Mouse (Mus musculus): ENCODE results near the gene Gm17455. TPM values are rescaled to one million over a fixed set of nuclear protein-coding genes. Genes with fewer than 3 reads are reported as not detected.

Gm17455 gene
- polyA plus RNA-seq, 1 experiment from 2014 or later: 8.3 TPM

DNA sequence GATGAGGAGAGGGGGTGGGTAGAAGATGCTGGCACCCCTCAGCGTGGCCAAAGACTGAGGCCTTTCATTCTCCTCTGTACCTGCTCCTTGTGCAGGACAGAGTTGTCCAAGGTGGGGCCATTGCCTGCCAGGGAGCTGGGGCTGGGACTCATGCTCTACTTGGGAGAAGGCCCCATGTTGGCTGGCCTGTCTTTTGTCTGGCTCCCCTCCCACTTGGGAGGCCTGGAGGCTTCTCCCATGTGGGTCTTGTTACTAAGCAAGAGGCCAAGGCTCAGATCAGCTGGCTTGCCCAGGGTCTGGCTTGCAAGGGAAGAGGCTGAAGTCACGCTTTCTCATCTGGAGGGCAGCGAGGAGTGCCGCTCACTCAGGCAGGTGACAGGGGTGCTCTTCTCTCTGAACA is 42.1 kb upstream of the Gm17455 start:
- Histone ChIP-seq H3K4me1 (replicated peaks; ENCODE audit: control insufficient read depth, insufficient read depth, low read length) (peaks cover 3% of the 10 kb centered on the region; the same call in 1 of the 2 replicates), H3K27ac (ENCODE audit: low read depth, low read length) (no peak overlapping the region), H3K4me3 (ENCODE audit: low read depth, low read length) (no peak overlapping the region), H3K36me3 (ENCODE audit: control insufficient read depth, insufficient read depth, low read length) (no peaks in the 10 kb centered on the region), H3K4me2 (replicated peaks; ENCODE audit: low read depth, low read length) (no peak overlapping the region), H3K9me3 (ENCODE audit: control insufficient read depth, low read length) (no peaks in the 10 kb centered on the region), H3K9ac (ENCODE audit: low read depth, low read length) (no peak overlapping the region), H3K27me3 (ENCODE audit: control insufficient read depth, insufficient read depth, low read length) (no peaks in the 10 kb centered on the region)
- WGBS: 84% methylated on average over 4 of the region's 4 CpGs
- ATAC-seq (ENCODE audit: low FRiP score) (no peak), DNase-seq (ENCODE audit: low spot score) (no peak)

DNA sequence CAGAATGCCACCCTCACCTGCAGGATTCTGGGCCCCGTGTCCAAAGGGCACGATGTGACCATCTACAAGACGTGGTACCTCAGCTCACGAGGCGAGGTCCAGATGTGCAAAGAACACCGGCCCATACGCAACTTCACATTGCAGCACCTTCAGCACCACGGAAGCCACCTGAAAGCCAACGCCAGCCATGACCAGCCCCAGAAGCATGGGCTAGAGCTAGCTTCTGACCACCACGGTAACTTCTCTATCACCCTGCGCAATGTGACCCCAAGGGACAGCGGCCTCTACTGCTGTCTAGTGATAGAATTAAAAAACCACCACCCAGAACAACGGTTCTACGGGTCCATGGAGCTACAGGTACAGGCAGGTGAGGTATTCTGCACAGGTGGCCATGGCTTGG is 41.6 kb upstream of the Gm17455 start:
- no peak for ATAC-seq (ENCODE audit: low FRiP score)
- H3K9ac ChIP-seq (ENCODE audit: low read depth, low read length): no peak overlapping the region
- no peaks in the 10 kb centered on the region for H3K27me3 ChIP-seq (ENCODE audit: control insufficient read depth, insufficient read depth, low read length)
- H3K27ac ChIP-seq (ENCODE audit: low read depth, low read length): no peak overlapping the region
- H3K36me3 ChIP-seq (ENCODE audit: control insufficient read depth, insufficient read depth, low read length): no peaks in the 10 kb centered on the region
- no peaks in the 10 kb centered on the region for H3K9me3 ChIP-seq (ENCODE audit: control insufficient read depth, low read length)
- no peak overlapping the region for H3K4me3 ChIP-seq (ENCODE audit: low read depth, low read length)
- H3K4me1 ChIP-seq (replicated peaks; ENCODE audit: control insufficient read depth, insufficient read depth, low read length): peaks cover 3% of the 10 kb centered on the region; the same call in 1 of the 2 replicates
- 95% methylated on average over 14 of the region's 14 CpGs for WGBS
- DNase-seq (ENCODE audit: low spot score): no peak
- H3K4me2 ChIP-seq (replicated peaks; ENCODE audit: low read depth, low read length): no peak overlapping the region

DNA sequence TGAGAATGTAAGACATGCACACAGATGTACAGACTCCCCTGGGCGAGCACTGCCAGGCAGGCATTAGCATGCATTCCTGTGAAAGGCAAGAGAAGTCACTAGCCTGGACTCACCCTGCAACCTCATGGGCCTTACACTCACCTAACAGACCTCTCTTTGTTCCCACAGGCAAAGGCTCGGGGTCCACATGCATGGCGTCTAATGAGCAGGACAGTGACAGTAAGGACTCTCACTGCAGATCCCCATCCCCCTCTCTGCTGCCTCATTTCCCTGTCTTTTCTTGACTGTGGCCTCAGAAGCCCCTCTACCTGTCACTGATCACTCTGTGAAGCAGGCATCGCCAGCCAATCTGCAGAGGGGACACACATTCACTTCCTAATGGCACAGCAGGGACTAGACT is 40.8 kb upstream of the Gm17455 start:
- DNase-seq (ENCODE audit: low spot score) (no peak), ATAC-seq (ENCODE audit: low FRiP score) (no peak)
- no peaks in the 10 kb centered on the region for H3K27me3 ChIP-seq (ENCODE audit: control insufficient read depth, insufficient read depth, low read length)
- no peaks in the 10 kb centered on the region for H3K4me1 ChIP-seq (replicated peaks; ENCODE audit: control insufficient read depth, insufficient read depth, low read length)
- H3K36me3 ChIP-seq (ENCODE audit: control insufficient read depth, insufficient read depth, low read length): no peaks in the 10 kb centered on the region
- WGBS: 46% methylated on average over 4 of the region's 4 CpGs
- H3K9me3 ChIP-seq (ENCODE audit: control insufficient read depth, low read length): no peaks in the 10 kb centered on the region
- no peak overlapping the region for H3K4me2 ChIP-seq (replicated peaks; ENCODE audit: low read depth, low read length)
- H3K27ac ChIP-seq (ENCODE audit: low read depth, low read length): no peak overlapping the region
- no peak overlapping the region for H3K9ac ChIP-seq (ENCODE audit: low read depth, low read length)
- H3K4me3 ChIP-seq (ENCODE audit: low read depth, low read length): no peak overlapping the region

DNA sequence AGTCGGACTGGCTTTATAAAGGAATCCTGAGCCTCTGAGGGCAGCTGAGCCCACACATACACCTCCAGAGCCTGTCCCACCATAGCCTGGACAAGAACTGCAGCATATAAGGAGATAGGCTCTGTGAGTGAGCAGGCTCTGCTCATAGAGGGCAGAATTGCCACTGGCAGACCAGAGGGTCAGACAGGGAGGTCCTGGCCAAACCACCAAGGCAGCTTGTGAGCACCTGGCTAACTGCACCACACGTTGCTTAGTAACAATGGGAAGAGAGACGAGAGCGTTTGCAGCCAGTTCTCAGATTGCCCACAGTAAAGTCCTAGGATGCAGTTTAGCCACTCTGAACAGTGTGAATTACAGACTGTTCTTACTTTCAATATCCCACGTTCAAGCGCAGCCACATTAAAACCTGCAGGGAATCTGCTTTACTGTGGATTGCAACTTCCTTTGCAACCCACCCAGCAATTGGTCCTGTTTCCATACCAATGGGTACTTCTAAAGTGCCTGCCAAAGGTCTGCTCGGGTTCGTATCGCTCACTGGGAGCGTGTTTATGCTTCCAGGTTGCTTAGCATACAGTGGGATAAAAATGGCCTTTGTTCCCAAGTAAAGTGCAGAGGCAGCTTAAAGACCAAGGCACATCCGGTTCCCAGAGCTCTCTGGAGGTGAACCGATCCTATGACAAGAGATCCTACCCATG is 37.8 kb upstream of the Gm17455 start:
- ATAC-seq (ENCODE audit: low FRiP score) (no peak), DNase-seq (ENCODE audit: low spot score) (no peak)
- Histone ChIP-seq H3K27ac (ENCODE audit: low read depth, low read length) (no peak overlapping the region), H3K4me1 (replicated peaks; ENCODE audit: control insufficient read depth, insufficient read depth, low read length) (no peaks in the 10 kb centered on the region), H3K4me3 (ENCODE audit: low read depth, low read length) (no peak overlapping the region), H3K9me3 (ENCODE audit: control insufficient read depth, low read length) (no peaks in the 10 kb centered on the region), H3K27me3 (ENCODE audit: control insufficient read depth, insufficient read depth, low read length) (no peaks in the 10 kb centered on the region), H3K9ac (ENCODE audit: low read depth, low read length) (no peak overlapping the region), H3K4me2 (replicated peaks; ENCODE audit: low read depth, low read length) (no peak overlapping the region), H3K36me3 (ENCODE audit: control insufficient read depth, insufficient read depth, low read length) (no peaks in the 10 kb centered on the region)
- 69% methylated on average over 12 of the region's 12 CpGs for WGBS

DNA sequence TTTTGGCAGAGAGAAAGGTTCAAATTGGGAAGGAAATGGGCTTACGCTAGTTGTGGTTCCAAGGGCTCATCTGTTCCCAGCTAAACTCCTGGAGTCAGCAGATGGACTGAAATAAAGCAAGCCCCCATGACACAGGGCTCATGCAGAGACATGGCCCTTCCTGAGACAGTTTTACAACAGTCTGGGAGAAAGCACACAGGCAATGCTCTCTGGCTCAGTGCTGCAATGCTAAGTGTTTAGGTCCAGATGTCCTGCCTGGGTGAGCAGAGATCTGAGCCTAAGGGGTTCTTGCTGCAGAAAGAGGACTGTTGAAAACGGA is 37.3 kb upstream of the Gm17455 start:
- Histone ChIP-seq H3K4me3 (ENCODE audit: low read depth, low read length) (no peak overlapping the region), H3K9me3 (ENCODE audit: control insufficient read depth, low read length) (no peaks in the 10 kb centered on the region), H3K27ac (ENCODE audit: low read depth, low read length) (no peak overlapping the region), H3K4me2 (replicated peaks; ENCODE audit: low read depth, low read length) (no peak overlapping the region), H3K27me3 (ENCODE audit: control insufficient read depth, insufficient read depth, low read length) (no peaks in the 10 kb centered on the region), H3K36me3 (ENCODE audit: control insufficient read depth, insufficient read depth, low read length) (no peaks in the 10 kb centered on the region), H3K4me1 (replicated peaks; ENCODE audit: control insufficient read depth, insufficient read depth, low read length) (no peaks in the 10 kb centered on the region), H3K9ac (ENCODE audit: low read depth, low read length) (no peak overlapping the region)
- WGBS: 65% methylated on average over 2 of the region's 2 CpGs
- no peak for DNase-seq (ENCODE audit: low spot score)
- no peak for ATAC-seq (ENCODE audit: low FRiP score)

DNA sequence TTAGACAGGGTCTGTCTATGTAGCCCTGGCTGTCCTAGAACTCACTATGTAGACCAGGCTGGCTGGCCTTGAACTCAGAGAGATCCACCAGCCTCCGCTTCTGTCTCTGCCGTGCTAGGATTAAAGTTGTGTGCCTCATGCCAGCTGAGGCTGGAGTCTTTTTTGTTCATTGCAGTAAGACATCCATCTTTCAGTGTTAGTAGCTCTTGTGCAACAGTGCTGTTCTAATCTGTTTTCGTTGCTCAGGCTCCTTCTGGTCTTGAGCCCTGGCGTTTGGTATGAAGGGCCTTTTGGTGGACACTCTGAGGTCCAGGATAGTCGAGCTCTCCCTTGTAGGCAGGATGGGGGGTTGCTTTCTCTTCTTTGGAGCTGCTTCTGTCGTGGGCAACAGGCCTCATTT is 36.1 kb upstream of the Gm17455 start:
- H3K27ac ChIP-seq (ENCODE audit: low read depth, low read length): no peak overlapping the region
- DNase-seq (ENCODE audit: low spot score) (no peak), ATAC-seq (ENCODE audit: low FRiP score) (no peak)
- no peaks in the 10 kb centered on the region for H3K36me3 ChIP-seq (ENCODE audit: control insufficient read depth, insufficient read depth, low read length)
- WGBS: 63% methylated on average over 6 of the region's 6 CpGs
- H3K4me3 ChIP-seq (ENCODE audit: low read depth, low read length): no peak overlapping the region
- H3K27me3 ChIP-seq (ENCODE audit: control insufficient read depth, insufficient read depth, low read length): no peaks in the 10 kb centered on the region
- no peaks in the 10 kb centered on the region for H3K4me1 ChIP-seq (replicated peaks; ENCODE audit: control insufficient read depth, insufficient read depth, low read length)
- H3K9ac ChIP-seq (ENCODE audit: low read depth, low read length): no peak overlapping the region
- H3K4me2 ChIP-seq (replicated peaks; ENCODE audit: low read depth, low read length): no peak overlapping the region
- no peaks in the 10 kb centered on the region for H3K9me3 ChIP-seq (ENCODE audit: control insufficient read depth, low read length)

DNA sequence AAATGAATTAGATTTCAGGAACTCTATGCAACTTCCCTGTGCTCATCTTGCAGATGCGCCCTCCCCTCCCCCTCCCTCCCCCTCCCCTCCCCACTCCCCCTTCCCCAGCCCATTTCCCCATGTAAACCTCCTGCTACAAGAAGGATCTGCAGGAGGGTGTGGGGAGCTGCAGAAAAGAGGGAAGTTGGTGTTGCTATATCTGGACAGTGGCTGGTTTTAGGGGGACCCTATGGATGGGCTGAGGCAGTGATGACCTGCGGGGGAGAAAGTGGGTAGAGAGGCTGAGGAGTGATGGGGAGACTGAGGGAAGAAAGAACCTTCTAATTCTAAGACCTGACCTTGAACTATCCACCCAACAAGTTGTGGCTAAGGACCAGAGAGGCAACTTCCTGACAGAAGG is 32.4 kb upstream of the Gm17455 start:
- no peak overlapping the region for H3K9ac ChIP-seq (ENCODE audit: low read depth, low read length)
- H3K4me2 ChIP-seq (replicated peaks; ENCODE audit: low read depth, low read length): no peak overlapping the region
- ATAC-seq (ENCODE audit: low FRiP score) (no peak), DNase-seq (ENCODE audit: low spot score) (no peak)
- no peaks in the 10 kb centered on the region for H3K9me3 ChIP-seq (ENCODE audit: control insufficient read depth, low read length)
- H3K4me1 ChIP-seq (replicated peaks; ENCODE audit: control insufficient read depth, insufficient read depth, low read length): no peaks in the 10 kb centered on the region
- H3K4me3 ChIP-seq (ENCODE audit: low read depth, low read length): no peak overlapping the region
- H3K27ac ChIP-seq (ENCODE audit: low read depth, low read length): no peak overlapping the region
- 92% methylated on average over 2 of the region's 2 CpGs for WGBS
- H3K36me3 ChIP-seq (ENCODE audit: control insufficient read depth, insufficient read depth, low read length): no peaks in the 10 kb centered on the region
- H3K27me3 ChIP-seq (ENCODE audit: control insufficient read depth, insufficient read depth, low read length): no peaks in the 10 kb centered on the region

DNA sequence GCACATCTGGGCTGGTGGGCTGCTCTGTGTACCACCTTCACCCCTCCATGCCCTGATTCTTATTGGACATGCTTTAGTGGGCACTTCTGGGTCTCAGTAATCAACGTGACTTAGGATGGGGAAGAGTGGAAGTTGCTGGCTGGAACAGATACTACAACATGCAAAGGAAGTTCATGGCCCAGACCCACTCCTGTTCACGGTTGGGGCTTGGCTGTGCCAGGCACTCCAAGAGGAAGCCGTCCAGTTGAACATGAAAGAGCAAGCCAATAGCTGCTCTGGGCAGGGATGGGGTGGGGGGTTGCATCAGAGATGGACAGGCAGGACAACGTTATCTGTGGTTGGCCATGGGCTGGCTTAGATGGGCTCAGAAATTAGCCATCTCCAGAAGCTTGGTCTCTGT is 31.6 kb upstream of the Gm17455 start:
- Histone ChIP-seq H3K36me3 (ENCODE audit: control insufficient read depth, insufficient read depth, low read length) (no peaks in the 10 kb centered on the region), H3K4me2 (replicated peaks; ENCODE audit: low read depth, low read length) (no peak overlapping the region), H3K9ac (ENCODE audit: low read depth, low read length) (no peak overlapping the region), H3K27ac (ENCODE audit: low read depth, low read length) (no peak overlapping the region), H3K4me3 (ENCODE audit: low read depth, low read length) (no peak overlapping the region), H3K4me1 (replicated peaks; ENCODE audit: control insufficient read depth, insufficient read depth, low read length) (no peaks in the 10 kb centered on the region), H3K9me3 (ENCODE audit: control insufficient read depth, low read length) (no peaks in the 10 kb centered on the region), H3K27me3 (ENCODE audit: control insufficient read depth, insufficient read depth, low read length) (no peaks in the 10 kb centered on the region)
- ATAC-seq (ENCODE audit: low FRiP score) (no peak), DNase-seq (ENCODE audit: low spot score) (no peak)
- 76% methylated on average over 4 of the region's 4 CpGs for WGBS

DNA sequence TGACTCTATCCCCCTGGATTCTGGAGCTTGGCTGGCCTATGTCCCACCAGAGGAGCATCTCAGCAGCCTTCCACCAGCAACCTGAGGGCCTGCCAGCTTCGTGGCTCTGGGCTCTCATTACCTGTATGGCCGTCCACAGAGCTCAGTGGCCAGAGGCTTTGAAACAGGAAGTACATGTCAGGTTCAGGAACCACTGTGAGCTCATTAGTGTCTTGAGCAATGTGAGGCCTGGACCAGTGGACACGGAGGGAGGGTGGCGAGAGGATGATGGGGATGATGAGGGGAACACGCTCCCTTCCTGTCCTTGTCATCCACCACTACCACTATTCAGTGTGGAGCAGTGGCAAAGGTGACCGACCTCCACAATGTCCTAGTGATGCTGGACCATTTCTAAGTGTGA is 30.1 kb upstream of the Gm17455 start:
- Histone ChIP-seq H3K9me3 (ENCODE audit: control insufficient read depth, low read length) (no peaks in the 10 kb centered on the region), H3K4me3 (ENCODE audit: low read depth, low read length) (no peak overlapping the region), H3K27me3 (ENCODE audit: control insufficient read depth, insufficient read depth, low read length) (no peaks in the 10 kb centered on the region), H3K4me2 (replicated peaks; ENCODE audit: low read depth, low read length) (no peak overlapping the region), H3K4me1 (replicated peaks; ENCODE audit: control insufficient read depth, insufficient read depth, low read length) (no peaks in the 10 kb centered on the region), H3K9ac (ENCODE audit: low read depth, low read length) (no peak overlapping the region), H3K27ac (ENCODE audit: low read depth, low read length) (no peak overlapping the region), H3K36me3 (ENCODE audit: control insufficient read depth, insufficient read depth, low read length) (no peaks in the 10 kb centered on the region)
- ATAC-seq (ENCODE audit: low FRiP score) (no peak), DNase-seq (ENCODE audit: low spot score) (no peak)
- 83% methylated on average over 6 of the region's 6 CpGs for WGBS
